Mouse (Mus musculus): ENCODE measurements around the gene Slc48a1. TPM values are rescaled to one million over a fixed set of nuclear protein-coding genes. Genes with fewer than 3 reads are reported as not detected.

The Slc48a1 gene
- polyA plus RNA-seq, 1 experiment from 2014 or later: 134 TPM

DNA sequence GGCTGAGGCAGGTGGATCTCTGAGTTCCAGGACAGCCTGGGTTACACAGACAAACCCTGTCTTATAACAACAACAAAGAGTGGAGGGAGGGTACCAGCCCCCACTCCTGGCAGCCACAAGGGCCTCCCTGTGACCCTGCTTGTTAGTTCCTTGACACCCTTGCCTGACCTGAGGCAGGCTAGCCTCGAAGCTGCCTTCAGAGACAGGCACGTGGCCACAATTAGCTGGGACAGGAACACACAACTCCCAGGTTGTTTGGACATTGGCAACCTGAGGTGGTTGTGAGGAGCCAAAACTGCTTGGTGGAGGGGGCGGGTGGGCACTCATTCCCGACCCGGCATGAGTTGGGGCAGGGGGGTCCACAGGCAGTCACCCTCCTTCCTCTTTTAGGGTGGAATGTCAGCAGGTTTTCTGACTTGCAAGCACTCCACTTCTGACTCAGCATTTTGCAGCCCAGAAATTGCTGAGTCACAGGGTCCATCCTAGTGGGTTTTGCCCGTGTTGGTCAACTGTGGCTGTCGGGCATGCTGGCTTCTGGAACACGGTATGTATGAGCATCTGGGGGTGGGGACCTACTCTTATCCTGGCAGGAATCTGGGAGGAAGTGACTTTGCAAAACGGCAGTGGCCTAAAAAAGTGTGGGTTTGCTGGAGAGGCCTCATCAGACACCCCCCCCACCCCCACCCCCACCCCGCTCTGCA lies 8.2 kb downstream of the Slc48a1 start:
- no peaks in the 10 kb centered on the region for H3K27me3 ChIP-seq
- no peak for TF ChIP-seq CTCF (IDR thresholded peaks at IDR 0.05)
- ATAC-seq (no peak), DNase-seq (ENCODE audit: low read depth, low spot score) (no peak)
- CTCF ChIA-PET: interaction anchor here (0.8 to 4.0 kb wide), 5 partner anchors 10 to 177 kb away, joined by 3 to 14 read pairs (median 4); partner anchors contain the start of gene Tmem106c
- POLR2A ChIA-PET: no interaction called here
- in situ Hi-C loops (cut with MboI; ENCODE audit: low pct_unique_long_range_greater_than_20kb): no loop called here

- ATAC-seq (no peak), DNase-seq (ENCODE audit: low read depth, low spot score) (no peak)
- POLR2A ChIA-PET: interaction anchor here (1.4 to 1.5 kb wide), 2 partner anchors 42 to 61 kb away, joined by 4 read pairs; no protein-coding TSS in a partner anchor
- in situ Hi-C loops (cut with MboI; ENCODE audit: low pct_unique_long_range_greater_than_20kb): no loop called here
- H3K27me3 ChIP-seq: no peaks in the 10 kb centered on the region
- CTCF ChIA-PET: interaction anchor here (1.3 to 4.0 kb wide), 3 partner anchors 11 to 63 kb away, joined by 3 to 14 read pairs (median 4); no protein-coding TSS in a partner anchor
- no peak for TF ChIP-seq CTCF (IDR thresholded peaks at IDR 0.05)
Measured at GRCm38 (mm10) chr15:97787148-97787798, 9.0 kb downstream of the Slc48a1 start.

- H3K27me3 ChIP-seq: no peaks in the 10 kb centered on the region
- in situ Hi-C loops (cut with MboI; ENCODE audit: low pct_unique_long_range_greater_than_20kb): no loop called here
- ChIA-PET CTCF (interaction anchor here (0.7 to 4.0 kb wide), 2 partner anchors 62 to 94 kb away, joined by 3 to 14 read pairs; no protein-coding TSS in a partner anchor), POLR2A (interaction anchor here (0.9 to 1.5 kb wide), 4 partner anchors 7 to 62 kb away, joined by 3 to 4 read pairs (median 4); no protein-coding TSS in a partner anchor)
- TF ChIP-seq CTCF (IDR thresholded peaks at IDR 0.05): no peak
- DNase-seq (ENCODE audit: low read depth, low spot score): no peak
- ATAC-seq: no peak
Measured at GRCm38 (mm10) chr15:97787799-97788667, 9.7 kb downstream of the Slc48a1 start.

DNA sequence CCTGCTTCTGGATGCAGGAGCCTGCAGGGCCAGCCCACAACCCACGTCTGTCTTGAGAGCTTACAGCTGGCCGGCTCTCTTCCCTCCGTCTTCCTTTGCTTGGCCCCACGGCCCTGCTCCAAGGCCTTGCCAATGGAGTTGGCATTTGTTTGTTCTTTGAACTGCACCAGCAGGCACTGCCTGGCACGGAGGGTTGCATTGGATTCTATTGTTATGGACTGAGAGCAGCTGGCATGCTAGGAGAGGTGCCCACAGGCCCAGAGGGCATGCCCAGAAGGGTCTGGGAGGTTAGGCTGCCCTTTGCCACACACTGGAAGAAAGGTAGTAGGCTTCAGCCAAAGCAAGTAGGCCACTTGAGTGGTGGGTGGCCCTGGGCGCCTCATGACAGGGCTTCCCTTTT lies 10.5 kb downstream of the Slc48a1 start:
- in situ Hi-C loops (cut with MboI; ENCODE audit: low pct_unique_long_range_greater_than_20kb): no loop called here
- ChIA-PET POLR2A (interaction anchor here (0.9 to 1.5 kb wide), 4 partner anchors 8 to 61 kb away, joined by 3 to 4 read pairs (median 4); no protein-coding TSS in a partner anchor), CTCF (interaction anchor here (4.0 kb wide), 1 partner anchor 61 kb away, joined by 14 read pairs; no protein-coding TSS in a partner anchor)
- no peaks in the 10 kb centered on the region for H3K27me3 ChIP-seq
- no peak for ATAC-seq
- TF ChIP-seq CTCF (IDR thresholded peaks at IDR 0.05): no peak
- DNase-seq (ENCODE audit: low read depth, low spot score): no peak

- H3K27me3 ChIP-seq: no peaks in the 10 kb centered on the region
- ATAC-seq: no peak
- no peak for TF ChIP-seq CTCF (IDR thresholded peaks at IDR 0.05)
- ChIA-PET POLR2A (interaction anchor here (1.1 to 1.7 kb wide), 7 partner anchors 10 to 60 kb away, joined by 3 to 7 read pairs (median 4); no protein-coding TSS in a partner anchor), CTCF (interaction anchor here (0.8 to 2.0 kb wide), 7 partner anchors 9 to 71 kb away, joined by 3 to 10 read pairs (median 4); no protein-coding TSS in a partner anchor)
- in situ Hi-C loops (cut with MboI; ENCODE audit: low pct_unique_long_range_greater_than_20kb): loop anchor here (5.0 kb wide), 1 partner anchor 57 kb away; no protein-coding TSS in a partner anchor
- DNase-seq (ENCODE audit: low read depth, low spot score): no peak
Measured at GRCm38 (mm10) chr15:97789761-97790505, 11.6 kb downstream of the Slc48a1 start.

DNA sequence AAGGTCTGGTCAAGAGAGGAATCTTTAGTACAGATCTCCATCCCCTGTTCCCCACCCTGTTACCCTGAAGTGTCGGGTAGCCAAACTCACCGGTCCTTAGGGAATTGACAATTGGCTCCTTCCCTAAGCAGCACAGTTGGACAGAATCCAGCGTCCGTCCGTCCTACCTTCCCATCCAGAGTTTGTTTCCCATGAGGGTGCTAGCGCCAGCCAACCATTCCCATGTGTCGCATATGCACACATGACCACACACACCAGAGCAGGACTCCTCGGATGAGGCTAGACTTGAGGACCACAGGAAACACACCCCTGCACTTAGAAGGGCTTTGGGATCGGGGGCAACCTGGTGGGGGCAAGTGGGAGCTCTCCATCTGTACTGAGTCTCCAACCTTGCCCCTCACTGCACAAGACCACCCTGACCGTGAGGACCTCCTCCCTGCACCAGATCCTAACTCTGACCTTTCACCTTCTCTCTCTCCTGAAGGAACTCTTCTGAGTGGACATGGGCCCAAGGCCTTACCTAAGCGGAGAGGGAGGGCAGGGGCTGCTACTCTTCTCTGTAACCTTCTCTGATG lies 12.9 kb downstream of the Slc48a1 start:
- ChIA-PET POLR2A (interaction anchor here (0.8 to 1.7 kb wide), 8 partner anchors 9 to 59 kb away, joined by 3 to 7 read pairs (median 4); no protein-coding TSS in a partner anchor), CTCF (interaction anchor here (0.8 to 2.0 kb wide), 6 partner anchors 10 to 60 kb away, joined by 3 to 10 read pairs (median 4); no protein-coding TSS in a partner anchor)
- no peak for ATAC-seq
- in situ Hi-C loops (cut with MboI; ENCODE audit: low pct_unique_long_range_greater_than_20kb): loop anchor here (5.0 kb wide), 1 partner anchor 56 kb away; no protein-coding TSS in a partner anchor
- H3K27me3 ChIP-seq: no peaks in the 10 kb centered on the region
- DNase-seq (ENCODE audit: low read depth, low spot score): no peak
- TF ChIP-seq CTCF (IDR thresholded peaks at IDR 0.05): no peak

GRCm38 (mm10) chr15:97793386-97794153 lies 15.2 kb downstream of the Slc48a1 start:
- DNase-seq (ENCODE audit: low read depth, low spot score): no peak
- ATAC-seq: no peak
- in situ Hi-C loops (cut with MboI; ENCODE audit: low pct_unique_long_range_greater_than_20kb): loop anchor here (5.0 kb wide), 1 partner anchor 54 kb away; no protein-coding TSS in a partner anchor
- ChIA-PET CTCF (interaction anchor here (0.8 to 3.0 kb wide), 8 partner anchors 11 to 57 kb away, joined by 3 to 11 read pairs (median 4); no protein-coding TSS in a partner anchor), POLR2A (interaction anchor here (0.7 to 1.9 kb wide), 4 partner anchors 10 to 28 kb away, joined by 3 to 5 read pairs (median 4); no protein-coding TSS in a partner anchor)
- no peaks in the 10 kb centered on the region for H3K27me3 ChIP-seq
- no peak for TF ChIP-seq CTCF (IDR thresholded peaks at IDR 0.05)

DNA sequence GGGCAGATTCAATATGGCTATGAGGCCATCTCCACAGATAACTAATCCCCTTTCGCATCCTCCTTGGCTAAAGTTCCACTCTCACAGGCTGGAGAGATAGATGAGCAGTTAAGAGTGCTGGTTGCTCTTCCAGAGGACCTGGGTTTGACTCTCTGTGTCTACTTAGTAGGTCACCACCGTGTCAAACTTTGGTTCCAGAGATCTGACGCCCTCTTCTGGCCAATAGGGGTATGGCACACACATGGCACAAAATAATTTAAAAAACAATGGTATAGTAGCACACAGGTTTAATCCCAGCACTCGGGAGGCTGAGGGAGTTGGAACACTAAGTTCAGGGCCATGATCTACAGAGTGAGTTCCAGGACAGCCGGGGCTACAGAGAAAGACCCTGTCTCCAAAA lies 15.9 kb downstream of the Slc48a1 start:
- no peak for ATAC-seq
- in situ Hi-C loops (cut with MboI; ENCODE audit: low pct_unique_long_range_greater_than_20kb): loop anchor here (5.0 kb wide), 1 partner anchor 53 kb away; no protein-coding TSS in a partner anchor
- POLR2A ChIA-PET: interaction anchor here (0.9 to 1.9 kb wide), 3 partner anchors 9 to 27 kb away, joined by 4 to 5 read pairs (median 4); no protein-coding TSS in a partner anchor
- no peaks in the 10 kb centered on the region for H3K27me3 ChIP-seq
- CTCF ChIA-PET: interaction anchor here (0.8 to 3.0 kb wide), 7 partner anchors 16 to 56 kb away, joined by 3 to 11 read pairs (median 4); no protein-coding TSS in a partner anchor
- no peak for TF ChIP-seq CTCF (IDR thresholded peaks at IDR 0.05)
- DNase-seq (ENCODE audit: low read depth, low spot score): no peak
